Mouse (Mus musculus): Measurements from ENCODE around the gene Mthfd1. TPM values are rescaled to one million over a fixed set of nuclear protein-coding genes. Genes with fewer than 3 reads are reported as not detected.

Mthfd1 gene
- total and polyA plus RNA-seq, 3 experiments, result 16.9 to 30.2 (median 27.4) TPM

DNA sequence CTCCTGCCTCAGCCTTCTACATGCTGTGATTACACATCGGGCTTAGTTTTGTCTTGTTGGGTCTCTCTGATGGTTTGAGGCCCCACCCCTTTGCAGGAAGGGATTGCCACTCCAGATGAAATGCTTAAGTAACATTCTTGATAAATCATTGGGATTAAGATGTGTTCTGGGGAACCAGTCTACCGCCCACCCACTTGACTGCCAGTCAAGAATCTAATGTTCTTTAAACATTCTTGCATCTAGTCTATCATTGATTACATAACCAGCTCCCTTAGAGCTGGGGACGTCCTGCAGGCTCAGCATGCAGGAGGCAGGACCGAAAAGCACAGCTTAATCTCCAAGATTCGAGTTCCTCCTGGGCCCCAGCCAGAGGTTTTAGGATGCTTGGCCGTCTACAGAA is 23.1 kb downstream of the Mthfd1 start:
- H3K27me3 ChIP-seq (ENCODE audit: control insufficient read depth, insufficient read depth, low read length), result no peaks in the 10 kb centered on the region
- H3K4me1 ChIP-seq (ENCODE audit: control insufficient read depth, insufficient read depth, low read length), result no peaks in the 10 kb centered on the region
- TF ChIP-seq CTCF (IDR thresholded peaks at IDR 0.05) (no peak), POLR2A (IDR thresholded peaks at IDR 0.05; ENCODE audit: insufficient read depth, low read depth, low read length) (no peak), EP300 (IDR thresholded peaks at IDR 0.05; ENCODE audit: insufficient read depth, low read depth, low read length) (no peak)
- intact Hi-C loops (cut with DNase I), result no loop called here
- H3K79me2 ChIP-seq (replicated peaks; ENCODE audit: control insufficient read depth, insufficient read depth, low read length), result no peaks in the 10 kb centered on the region
- no peak overlapping the region for H3K9ac ChIP-seq (ENCODE audit: low read depth, low read length)
- no peak for DNase-seq
- H3K36me3 ChIP-seq (ENCODE audit: control insufficient read depth, insufficient read depth, low read length), result no peaks in the 10 kb centered on the region
- no peak overlapping the region for H3K4me3 ChIP-seq
- 70% methylated on average over 6 of the region's 6 CpGs for WGBS
- no peak overlapping the region for H3K27ac ChIP-seq

DNA sequence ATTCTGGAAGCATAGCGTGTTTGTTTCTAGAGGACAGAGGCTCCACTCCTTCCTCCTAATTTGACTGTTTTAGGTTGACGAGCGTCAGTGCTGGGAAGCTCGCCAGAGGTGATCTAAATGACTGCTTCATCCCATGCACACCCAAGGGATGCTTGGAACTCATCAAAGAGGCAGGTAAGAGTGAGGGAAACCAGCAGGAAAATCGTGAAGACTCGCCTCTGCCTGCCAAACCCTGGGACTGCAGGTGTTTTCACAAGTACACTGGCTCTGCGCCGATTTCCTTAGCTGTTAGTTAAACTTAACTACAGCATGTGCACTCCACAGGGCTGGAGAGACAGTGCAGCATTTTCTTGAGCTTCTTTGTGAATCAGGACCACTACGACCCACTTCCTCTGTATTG is 25.5 kb downstream of the Mthfd1 start:
- H3K4me3 ChIP-seq, result no peak overlapping the region
- H3K9ac ChIP-seq (ENCODE audit: low read depth, low read length), result no peak overlapping the region
- H3K27me3 ChIP-seq (ENCODE audit: control insufficient read depth, insufficient read depth, low read length), result no peaks in the 10 kb centered on the region
- intact Hi-C loops (cut with DNase I), result no loop called here
- DNase-seq, result no peak
- 77% methylated on average over 9 of the region's 9 CpGs for WGBS
- TF ChIP-seq EP300 (IDR thresholded peaks at IDR 0.05; ENCODE audit: insufficient read depth, low read depth, low read length), result no peak
- TF ChIP-seq POLR2A (IDR thresholded peaks at IDR 0.05; ENCODE audit: insufficient read depth, low read depth, low read length), result no peak
- no peak for TF ChIP-seq CTCF (IDR thresholded peaks at IDR 0.05)
- no peak overlapping the region for H3K27ac ChIP-seq
- H3K36me3 ChIP-seq (ENCODE audit: control insufficient read depth, insufficient read depth, low read length), result no peaks in the 10 kb centered on the region
- no peaks in the 10 kb centered on the region for H3K4me1 ChIP-seq (ENCODE audit: control insufficient read depth, insufficient read depth, low read length)
- no peaks in the 10 kb centered on the region for H3K79me2 ChIP-seq (replicated peaks; ENCODE audit: control insufficient read depth, insufficient read depth, low read length)

DNA sequence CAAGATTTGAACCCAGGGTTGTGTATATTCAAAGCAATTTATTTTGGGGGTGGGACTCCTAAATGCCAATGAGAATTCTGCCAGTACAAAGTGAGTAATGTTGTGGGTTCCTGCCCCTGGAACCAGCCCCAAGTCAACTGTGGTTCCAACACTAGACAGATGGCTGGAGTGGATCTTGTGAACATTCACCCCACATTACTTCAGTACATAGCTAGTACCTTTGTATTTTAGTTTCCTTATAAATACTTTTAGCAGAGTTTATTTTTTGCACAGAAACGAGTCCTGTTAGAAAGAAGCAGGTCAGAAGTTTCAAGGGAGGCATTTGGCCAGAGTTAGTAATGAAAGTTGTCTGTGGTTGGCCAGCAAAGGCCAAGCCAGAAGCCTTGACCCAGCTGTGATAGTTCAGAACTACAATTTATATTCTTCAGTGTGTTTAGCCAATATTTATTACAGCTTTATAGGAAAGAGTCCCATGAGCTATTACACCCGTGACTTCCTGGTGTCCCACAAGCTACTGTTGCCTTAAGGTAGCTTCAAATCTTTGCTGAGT is 26.1 kb downstream of the Mthfd1 start:
- H3K27me3 ChIP-seq (ENCODE audit: control insufficient read depth, insufficient read depth, low read length), result no peaks in the 10 kb centered on the region

DNA sequence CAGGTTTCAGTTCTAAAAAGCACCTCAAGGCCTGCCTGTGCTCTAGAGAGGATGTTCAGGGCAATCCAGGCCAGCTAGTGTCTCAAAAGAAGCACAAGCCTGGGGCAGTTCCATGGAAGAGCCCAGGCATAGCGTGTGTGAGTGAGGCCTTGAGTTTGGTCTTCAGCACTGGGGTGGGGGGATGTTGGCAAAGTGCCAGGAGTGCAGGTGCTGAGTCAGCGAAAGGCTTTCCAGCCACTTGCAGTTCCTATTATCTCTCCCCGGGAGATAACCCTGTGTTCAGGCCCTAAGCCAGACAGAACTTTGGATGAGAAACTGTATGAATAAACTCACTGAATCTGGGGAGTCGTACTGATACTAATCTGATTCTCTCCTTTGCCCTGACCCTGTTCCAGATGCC is 27.0 kb downstream of the Mthfd1 start:
- no peak overlapping the region for H3K27ac ChIP-seq
- no peaks in the 10 kb centered on the region for H3K36me3 ChIP-seq (ENCODE audit: control insufficient read depth, insufficient read depth, low read length)
- WGBS, result 30% methylated on average over 4 of the region's 4 CpGs
- H3K27me3 ChIP-seq (ENCODE audit: control insufficient read depth, insufficient read depth, low read length), result no peaks in the 10 kb centered on the region
- H3K4me1 ChIP-seq (ENCODE audit: control insufficient read depth, insufficient read depth, low read length), result no peaks in the 10 kb centered on the region
- intact Hi-C loops (cut with DNase I), result no loop called here
- H3K9ac ChIP-seq (ENCODE audit: low read depth, low read length), result no peak overlapping the region
- TF ChIP-seq EP300 (IDR thresholded peaks at IDR 0.05; ENCODE audit: insufficient read depth, low read depth, low read length) (no peak), CTCF (IDR thresholded peaks at IDR 0.05) (no peak), POLR2A (IDR thresholded peaks at IDR 0.05; ENCODE audit: insufficient read depth, low read depth, low read length) (no peak)
- no peaks in the 10 kb centered on the region for H3K79me2 ChIP-seq (replicated peaks; ENCODE audit: control insufficient read depth, insufficient read depth, low read length)
- no peak overlapping the region for H3K4me3 ChIP-seq
- no peak for DNase-seq

More for the DNA sequence above, 26.1 kb downstream of the Mthfd1 start:
- Histone ChIP-seq H3K9ac (ENCODE audit: low read depth, low read length) (no peak overlapping the region), H3K4me1 (ENCODE audit: control insufficient read depth, insufficient read depth, low read length) (no peaks in the 10 kb centered on the region), H3K4me3 (no peak overlapping the region), H3K36me3 (ENCODE audit: control insufficient read depth, insufficient read depth, low read length) (no peaks in the 10 kb centered on the region), H3K79me2 (replicated peaks; ENCODE audit: control insufficient read depth, insufficient read depth, low read length) (no peaks in the 10 kb centered on the region), H3K27ac (no peak overlapping the region)
- 79% methylated on average over 2 of the region's 2 CpGs for WGBS
- no peak for DNase-seq
- intact Hi-C loops (cut with DNase I), result no loop called here
- TF ChIP-seq CTCF (IDR thresholded peaks at IDR 0.05), result no peak
- TF ChIP-seq POLR2A (IDR thresholded peaks at IDR 0.05; ENCODE audit: insufficient read depth, low read depth, low read length), result no peak
- TF ChIP-seq EP300 (IDR thresholded peaks at IDR 0.05; ENCODE audit: insufficient read depth, low read depth, low read length), result no peak

DNA sequence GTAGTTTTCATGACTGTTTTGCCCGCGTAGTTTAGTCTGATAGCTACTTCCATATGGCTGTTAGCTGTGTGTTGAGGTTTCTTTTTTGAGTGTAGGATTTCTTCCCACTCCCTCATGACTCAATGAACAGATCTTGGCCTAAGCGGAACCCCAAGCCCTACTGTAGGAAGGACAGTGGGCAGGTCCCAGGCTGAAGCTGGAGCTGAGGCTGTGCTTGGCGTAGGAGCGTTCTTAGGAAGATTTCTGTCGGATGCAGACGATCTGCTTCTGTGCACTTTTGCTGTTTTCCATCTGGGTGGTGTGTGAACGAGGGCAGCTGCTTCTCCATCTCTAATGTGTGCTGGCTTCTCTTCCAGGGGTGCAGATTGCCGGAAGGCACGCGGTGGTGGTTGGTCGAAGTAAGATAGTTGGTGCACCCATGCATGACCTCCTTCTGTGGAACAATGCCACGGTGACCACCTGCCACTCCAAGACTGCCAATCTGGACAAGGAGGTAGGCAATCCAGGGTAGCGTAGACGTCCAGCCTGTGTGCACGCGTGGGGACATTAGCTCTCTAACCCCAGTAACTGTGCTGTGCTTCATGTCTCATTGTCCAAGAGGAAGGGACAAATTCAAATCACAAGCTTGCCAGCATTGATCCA is 27.6 kb downstream of the Mthfd1 start:
- 90% methylated on average over 17 of the region's 17 CpGs for WGBS
- no peaks in the 10 kb centered on the region for H3K4me1 ChIP-seq (ENCODE audit: control insufficient read depth, insufficient read depth, low read length)
- H3K4me3 ChIP-seq, result no peak overlapping the region
- TF ChIP-seq EP300 (IDR thresholded peaks at IDR 0.05; ENCODE audit: insufficient read depth, low read depth, low read length) (no peak), CTCF (IDR thresholded peaks at IDR 0.05) (no peak), POLR2A (IDR thresholded peaks at IDR 0.05; ENCODE audit: insufficient read depth, low read depth, low read length) (no peak)
- H3K9ac ChIP-seq (ENCODE audit: low read depth, low read length), result no peak overlapping the region
- no peaks in the 10 kb centered on the region for H3K36me3 ChIP-seq (ENCODE audit: control insufficient read depth, insufficient read depth, low read length)
- no peak overlapping the region for H3K27ac ChIP-seq
- H3K79me2 ChIP-seq (replicated peaks; ENCODE audit: control insufficient read depth, insufficient read depth, low read length), result no peaks in the 10 kb centered on the region
- no peaks in the 10 kb centered on the region for H3K27me3 ChIP-seq (ENCODE audit: control insufficient read depth, insufficient read depth, low read length)
- intact Hi-C loops (cut with DNase I), result no loop called here
- no peak for DNase-seq

DNA sequence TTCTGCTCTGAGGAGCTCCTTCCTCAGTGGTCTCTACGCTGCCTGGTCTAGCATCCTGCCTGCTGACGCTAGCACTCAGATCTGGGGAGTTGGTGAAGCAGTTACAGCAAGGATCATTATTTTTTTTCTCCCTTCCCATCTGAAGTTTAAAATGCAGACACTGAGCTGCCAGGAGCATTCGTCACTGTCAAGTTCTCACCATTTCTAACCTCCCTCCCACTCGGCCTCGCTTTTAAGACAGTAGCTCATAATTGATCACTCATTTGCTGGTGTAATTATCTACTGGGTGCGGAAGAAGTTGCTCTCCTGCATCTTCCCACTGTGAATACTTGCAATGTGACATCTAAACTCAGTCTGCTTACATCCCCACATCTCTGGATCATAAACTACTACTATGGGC is 30.3 kb downstream of the Mthfd1 start:
- no peak for TF ChIP-seq EP300 (IDR thresholded peaks at IDR 0.05; ENCODE audit: insufficient read depth, low read depth, low read length)
- TF ChIP-seq POLR2A (IDR thresholded peaks at IDR 0.05; ENCODE audit: insufficient read depth, low read depth, low read length), result no peak
- TF ChIP-seq CTCF (IDR thresholded peaks at IDR 0.05), result no peak
- DNase-seq, result no peak
- intact Hi-C loops (cut with DNase I), result no loop called here

More for the DNA sequence above, 30.3 kb downstream of the Mthfd1 start:
- H3K36me3 ChIP-seq (ENCODE audit: control insufficient read depth, insufficient read depth, low read length), result no peaks in the 10 kb centered on the region
- no peaks in the 10 kb centered on the region for H3K27me3 ChIP-seq (ENCODE audit: control insufficient read depth, insufficient read depth, low read length)
- H3K4me3 ChIP-seq, result no peak overlapping the region
- no peak overlapping the region for H3K9ac ChIP-seq (ENCODE audit: low read depth, low read length)
- H3K4me1 ChIP-seq (ENCODE audit: control insufficient read depth, insufficient read depth, low read length), result no peaks in the 10 kb centered on the region
- no peaks in the 10 kb centered on the region for H3K79me2 ChIP-seq (replicated peaks; ENCODE audit: control insufficient read depth, insufficient read depth, low read length)
- no peak overlapping the region for H3K27ac ChIP-seq
- 95% methylated on average over 6 of the region's 6 CpGs for WGBS

All from heart, adult 2 months (tissue).